Mouse (Mus musculus) C2C12 (cell line): ENCODE measurements at regions not wholly inside any gene's neighbourhood (a gene's known extent, or its start where the extent isn't known, plus 50 kb on each side); places are given as distances from the start of the nearest gene placed in this dataset.

ENCODE experiments used
- CTCF ChIP-seq: IDR thresholded peaks from one replicate; pipeline ENCODE4 v1.5.1; 2011; ENCODE audit not compliant: control insufficient read depth, insufficient read depth, insufficient read length
- MAX ChIP-seq: IDR thresholded peaks from one replicate; pipeline ENCODE4 v1.6.1; 2011; ENCODE audit warnings: mild to moderate bottlenecking, control low read depth
- MYOG ChIP-seq: IDR thresholded peaks from one replicate; pipeline ENCODE4 v1.6.1; 2011; ENCODE audit not compliant: control insufficient read depth, insufficient read length; ENCODE audit errors: extremely low read depth
- USF1 ChIP-seq: IDR thresholded peaks from one replicate; pipeline ENCODE4 v1.6.1; 2011; ENCODE audit warnings: low read depth, mild to moderate bottlenecking, control low read depth, moderate library complexity

DNA sequence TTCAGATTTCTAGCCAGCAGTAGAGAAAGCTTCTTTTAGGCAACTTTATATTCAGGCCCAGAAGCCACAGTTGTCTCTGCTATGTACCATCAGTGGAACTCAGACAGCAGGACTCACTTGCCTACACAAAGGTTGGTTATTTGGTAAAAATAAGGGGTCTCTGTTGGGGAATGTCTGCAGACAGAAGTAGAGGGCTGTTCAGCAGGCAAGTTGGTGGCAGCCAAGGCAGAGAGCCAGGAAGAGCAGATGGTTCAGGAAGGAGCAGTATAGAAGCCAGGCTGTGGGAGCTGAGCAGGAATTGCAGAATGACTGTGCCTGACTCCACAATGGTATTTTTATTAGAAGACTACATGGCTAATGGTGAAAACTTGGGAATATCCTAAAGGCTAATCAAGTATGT lies 598.7 kb upstream of the Plxna2 start:
- TF ChIP-seq CTCF (no peak), MYOG (no peak), MAX (no peak), USF1 (no peak)
